Mouse (Mus musculus) stomach, postnatal 0 days (tissue): ENCODE data around the gene Adra1b.

ENCODE experiments used
- CTCF ChIP-seq: IDR thresholded peaks from 2 replicates; pipeline ENCODE4 v1.5.1; 2016; ENCODE audit warnings: antibody characterized with exemption, low read depth, mild to moderate bottlenecking, moderate library complexity
- EP300 ChIP-seq: optimal IDR thresholded peaks from 2 replicates; pipeline ENCODE3; 2016; ENCODE audit warnings: antibody characterized with exemption

GRCm38 (mm10) chr11:43817368-43817923 lies 83.6 kb downstream of the Adra1b start:
- TF ChIP-seq EP300 (no peak), CTCF (no peak)
